Mouse (Mus musculus) urinary bladder, postnatal 36 days (tissue): ENCODE data around the gene Olfr549.

Experiments used
- DNase-seq, 2 experiments: peaks; one replicate each; pipeline ENCODE4 v3.0.0; 2022; ENCODE audit warnings: low spot score in 2 of 2, mixed read lengths in 1 of 2

The Olfr549 gene

GRCm38 (mm10) chr7:102597378-102598031 lies 47.8 kb downstream of the Olfr549 start, which contains the start of gene Olfr552:
Gene Olfr552, plus strand, starts transcription at chr7:102597770.
- no peak for DNase-seq
